Mouse (Mus musculus) limb, embryonic 11.5 days (tissue): ENCODE results near the gene Guca2b. TPM values are rescaled to one million over a fixed set of nuclear protein-coding genes. Genes with fewer than 3 reads are reported as not detected.

Experiments
- ATAC-seq: fragments of 200-750 bp; cut with Nextera tagmentation; 2 replicates; pipeline ENCODE4 v1.8.0; 2017; ENCODE audit warnings: low read depth; ENCODE audit not compliant: insufficient number of reproducible peaks, low FRiP score, low TSS enrichment
- DNase-seq: peaks from one replicate; pipeline ENCODE4 v3.0.0-alpha.2; 2015; ENCODE audit warnings: low spot score
- H3K27ac ChIP-seq: fragments of 300-500 bp; sonication (generic); replicated peaks from 2 replicates; pipeline ENCODE4 v1.5.1; 2014; ENCODE audit warnings: low read depth, mild to moderate bottlenecking, low read length
- H3K27me3 ChIP-seq: fragments of 300-500 bp; sonication (generic); 2 replicates; pipeline ENCODE4 v1.6.1; 2014; ENCODE audit warnings: mild to moderate bottlenecking, low read length, mixed read lengths; ENCODE audit not compliant: control insufficient read depth, insufficient read depth
- H3K36me3 ChIP-seq: fragments of 300-500 bp; sonication (generic); 2 replicates; pipeline ENCODE4 v1.6.1; 2014; ENCODE audit warnings: mild to moderate bottlenecking, low read length, moderate library complexity, mixed read lengths; ENCODE audit not compliant: control insufficient read depth, insufficient read depth
- H3K4me1 ChIP-seq: fragments of 300-500 bp; sonication (generic); 2 replicates; pipeline ENCODE4 v1.6.1; 2014; ENCODE audit warnings: low read length, mixed read lengths; ENCODE audit not compliant: control insufficient read depth, insufficient read depth
- H3K4me2 ChIP-seq: fragments of 300-500 bp; sonication (generic); 2 replicates; pipeline ENCODE4 v1.6.1; 2014; ENCODE audit warnings: low read depth, mild to moderate bottlenecking, moderate library complexity; ENCODE audit not compliant: severe bottlenecking
- H3K4me3 ChIP-seq: fragments of 300-500 bp; sonication (generic); 2 replicates; pipeline ENCODE4 v1.5.1; 2014; ENCODE audit warnings: low read depth, low read length
- H3K9ac ChIP-seq: fragments of 300-500 bp; sonication (generic); 2 replicates; pipeline ENCODE4 v1.6.1; 2014; ENCODE audit warnings: mild to moderate bottlenecking, low read length
- H3K9me3 ChIP-seq: fragments of 300-500 bp; sonication (generic); 2 replicates; pipeline ENCODE4 v1.6.1; 2016; ENCODE audit warnings: low read length; ENCODE audit not compliant: control insufficient read depth
- WGBS: fragments of 180-500 bp; shearing (Covaris S2); extraction: QIAGEN DNeasy Blood & Tissue Kit; methylation state at CpG from one replicate; pipeline ENCODE4 v1.1.7; 2014; 5-methylcytosine and 5-hydroxymethylcytosine counted together
- polyA plus RNA-seq: library from polyadenylated mRNA; unstranded; fragments of >200 nt; fragmentation: Nextera tagmentation; extraction: Ambion mirVana; gene quantifications from 2 replicates; pipeline ENCODE4 v1.2.1, GENCODE M21; 2014

Guca2b gene
- polyA plus RNA-seq, 1 experiment from 2014 or later, result not detected

- H3K27me3 ChIP-seq, result no peaks in the 10 kb centered on the region
- no peak overlapping the region for H3K4me2 ChIP-seq
- no peaks in the 10 kb centered on the region for H3K9me3 ChIP-seq
- H3K4me1 ChIP-seq, result no peaks in the 10 kb centered on the region
- ATAC-seq, result no peak
- H3K9ac ChIP-seq, result no peak overlapping the region
- H3K27ac ChIP-seq, result no peak overlapping the region
- no peak for DNase-seq
- H3K4me3 ChIP-seq, result no peak overlapping the region
- WGBS, result 93% methylated on average over 14 of the region's 14 CpGs
- no peaks in the 10 kb centered on the region for H3K36me3 ChIP-seq
Observed at GRCm38 (mm10) chr4:119663409-119664095, 4.8 kb upstream of the Guca2b start.

- DNase-seq, result no peak
- 91% methylated on average over 7 of the region's 7 CpGs for WGBS
- H3K36me3 ChIP-seq, result no peaks in the 10 kb centered on the region
- no peak overlapping the region for H3K9ac ChIP-seq
- no peak overlapping the region for H3K4me3 ChIP-seq
- H3K27ac ChIP-seq, result no peak overlapping the region
- ATAC-seq, result no peak
- H3K4me1 ChIP-seq, result no peaks in the 10 kb centered on the region
- no peaks in the 10 kb centered on the region for H3K9me3 ChIP-seq
- no peak overlapping the region for H3K4me2 ChIP-seq
- no peaks in the 10 kb centered on the region for H3K27me3 ChIP-seq
Observed at GRCm38 (mm10) chr4:119662976-119663375, 4.2 kb upstream of the Guca2b start.

GRCm38 (mm10) chr4:119662151-119662550 lies 3.4 kb upstream of the Guca2b start:
- Histone ChIP-seq H3K36me3 (no peaks in the 10 kb centered on the region), H3K9ac (no peak overlapping the region), H3K4me3 (no peak overlapping the region), H3K9me3 (no peaks in the 10 kb centered on the region), H3K4me2 (no peak overlapping the region), H3K4me1 (no peaks in the 10 kb centered on the region), H3K27me3 (no peaks in the 10 kb centered on the region), H3K27ac (no peak overlapping the region)
- DNase-seq, result no peak
- 88% methylated on average over 4 of the region's 4 CpGs for WGBS
- ATAC-seq, result no peak

- ATAC-seq (no peak), DNase-seq (no peak)
- Histone ChIP-seq H3K27me3 (no peaks in the 10 kb centered on the region), H3K4me3 (no peak overlapping the region), H3K9me3 (no peaks in the 10 kb centered on the region), H3K9ac (no peak overlapping the region), H3K4me1 (no peaks in the 10 kb centered on the region), H3K36me3 (no peaks in the 10 kb centered on the region), H3K4me2 (no peak overlapping the region), H3K27ac (no peak overlapping the region)
- WGBS, result 79% methylated on average over 8 of the region's 8 CpGs
Observed at GRCm38 (mm10) chr4:119660007-119660406, 1.3 kb upstream of the Guca2b start.

- Histone ChIP-seq H3K9ac (no peak overlapping the region), H3K4me1 (no peaks in the 10 kb centered on the region), H3K4me2 (no peak overlapping the region), H3K4me3 (no peak overlapping the region), H3K27ac (no peak overlapping the region), H3K36me3 (no peaks in the 10 kb centered on the region), H3K27me3 (no peaks in the 10 kb centered on the region), H3K9me3 (0 out of 2 replicates have a peak, but pooled peaks cover 3% of the 10 kb centered on the region)
- 67% methylated on average over 1 of the region's 2 CpGs for WGBS
- ATAC-seq, result no peak
- DNase-seq, result no peak
Observed at GRCm38 (mm10) chr4:119658246-119658645, 508 bp downstream of the Guca2b start.

- DNase-seq (no peak), ATAC-seq (no peak)
- Histone ChIP-seq H3K4me3 (no peak overlapping the region), H3K9me3 (0 out of 2 replicates have a peak, but pooled peaks cover 3% of the 10 kb centered on the region), H3K4me2 (no peak overlapping the region), H3K27ac (no peak overlapping the region), H3K4me1 (no peaks in the 10 kb centered on the region), H3K36me3 (no peaks in the 10 kb centered on the region), H3K9ac (no peak overlapping the region), H3K27me3 (no peaks in the 10 kb centered on the region)
- WGBS, result 76% methylated on average over 1 of the region's 1 CpGs
Observed at GRCm38 (mm10) chr4:119657011-119657410, 1.7 kb downstream of the Guca2b start.

- no peaks in the 10 kb centered on the region for H3K27me3 ChIP-seq
- no peak for DNase-seq
- no peak overlapping the region for H3K4me2 ChIP-seq
- H3K9me3 ChIP-seq, result no peaks in the 10 kb centered on the region
- no peaks in the 10 kb centered on the region for H3K4me1 ChIP-seq
- no peak overlapping the region for H3K9ac ChIP-seq
- no peaks in the 10 kb centered on the region for H3K36me3 ChIP-seq
- no peak overlapping the region for H3K27ac ChIP-seq
- H3K4me3 ChIP-seq, result no peak overlapping the region
- 89% methylated on average over 4 of the region's 4 CpGs for WGBS
- ATAC-seq, result no peak
Observed at GRCm38 (mm10) chr4:119642666-119643065, 16.1 kb downstream of the Guca2b start.

- H3K4me3 ChIP-seq, result no peak overlapping the region
- no peak overlapping the region for H3K4me2 ChIP-seq
- H3K36me3 ChIP-seq, result no peaks in the 10 kb centered on the region
- H3K27me3 ChIP-seq, result no peaks in the 10 kb centered on the region
- H3K27ac ChIP-seq, result no peak overlapping the region
- ATAC-seq (no peak), DNase-seq (no peak)
- WGBS, result 62% methylated on average over 11 of the region's 11 CpGs
- no peak overlapping the region for H3K9ac ChIP-seq
- H3K9me3 ChIP-seq, result no peaks in the 10 kb centered on the region
- H3K4me1 ChIP-seq, result no peaks in the 10 kb centered on the region
Observed at GRCm38 (mm10) chr4:119638656-119639055, 20.1 kb downstream of the Guca2b start.

GRCm38 (mm10) chr4:119637946-119638345 lies 20.8 kb downstream of the Guca2b start:
- H3K36me3 ChIP-seq, result no peaks in the 10 kb centered on the region
- no peak overlapping the region for H3K4me3 ChIP-seq
- ATAC-seq, result no peak
- 86% methylated on average over 6 of the region's 6 CpGs for WGBS
- H3K27ac ChIP-seq, result no peak overlapping the region
- H3K4me2 ChIP-seq, result no peak overlapping the region
- no peak for DNase-seq
- no peak overlapping the region for H3K9ac ChIP-seq
- no peaks in the 10 kb centered on the region for H3K9me3 ChIP-seq
- 0 out of 2 replicates have a peak, but pooled peaks cover 3% of the 10 kb centered on the region for H3K4me1 ChIP-seq
- H3K27me3 ChIP-seq, result no peaks in the 10 kb centered on the region
